32 mouse cellular contexts compared by ENCODE assay signal in the genomic region with DNA sequence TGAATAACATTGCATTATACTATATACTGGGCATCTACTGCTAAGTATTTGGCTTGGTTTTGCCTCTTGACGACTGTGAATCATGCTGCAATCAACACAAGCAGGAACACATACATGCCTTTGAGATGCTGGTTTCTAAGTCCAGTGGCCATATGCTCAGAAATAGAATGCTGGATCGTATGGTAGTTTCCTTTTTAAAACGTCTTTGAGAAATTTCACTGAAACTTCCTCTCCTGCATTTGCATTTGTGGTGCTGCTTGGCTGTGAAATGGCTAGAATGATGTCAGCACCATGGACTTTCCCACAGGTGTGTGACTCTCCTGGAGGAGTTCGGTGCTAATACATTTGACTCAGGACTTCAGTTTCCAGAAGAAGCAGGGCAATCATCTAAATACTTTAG. TPM values are rescaled to one million over a fixed set of nuclear protein-coding genes. Genes with fewer than 3 reads are reported as not detected.
"Had no signal": no experiment of that assay in that cellular context is flagged by ENCODE, and none has a peak within 500 bp of the region (broad histone marks: within the 10 kb centered on the region; RNA-seq: fewer than 3 reads in every experiment).

No protein-coding gene starts in this region.

- H3K27ac ChIP-seq: heart, embryonic 10.5 days; hindbrain, embryonic 10.5 days; hindbrain, embryonic 12.5 days; hindbrain, embryonic 14.5 days; intestine, embryonic 15.5 days; layer of hippocampus, adult 2 months; left cerebral cortex, adult 2 months; limb, embryonic 10.5 days; limb, embryonic 12.5 days; liver, embryonic 13.5 days; liver, embryonic 15.5 days had no signal

- H3K9ac ChIP-seq: heart, embryonic 13.5 days; heart, embryonic 15.5 days; hindbrain, embryonic 12.5 days; hindbrain, embryonic 14.5 days; intestine, embryonic 15.5 days; limb, embryonic 12.5 days; liver, embryonic 13.5 days; liver, embryonic 15.5 days had no signal

- H3K4me3 ChIP-seq: heart, embryonic 10.5 days; heart, embryonic 13.5 days; heart, embryonic 15.5 days; hindbrain, embryonic 10.5 days; hindbrain, embryonic 12.5 days; intestine, embryonic 15.5 days; layer of hippocampus, adult 2 months; left cerebral cortex, adult 2 months; limb, embryonic 10.5 days; limb, embryonic 12.5 days; liver, embryonic 13.5 days; liver, embryonic 15.5 days had no signal

- DNase-seq: gastrocnemius, postnatal 10 days; gastrocnemius, postnatal 25 days; heart, postnatal 4 days; kidney, adult 18-20 months; kidney, adult 8-10 months; kidney, postnatal 10 days; kidney, postnatal 25 days; kidney, postnatal 4 days; liver; liver, embryonic 13.5 days had no signal

- ATAC-seq: hindbrain, embryonic 16.5 days; inflammation-experienced regulatory T-cells, adult 6 months; intestine, embryonic 15.5 days; intestine, postnatal 0 days had no signal

- H3K4me1 ChIP-seq: hindbrain, embryonic 10.5 days; hindbrain, embryonic 12.5 days; intestine, embryonic 15.5 days; limb, embryonic 10.5 days; limb, embryonic 12.5 days; liver, embryonic 13.5 days; liver, embryonic 15.5 days had no signal

- H3K27me3 ChIP-seq: heart, embryonic 13.5 days; heart, embryonic 15.5 days; hindbrain, embryonic 12.5 days; intestine, embryonic 15.5 days; limb, embryonic 12.5 days; liver, embryonic 13.5 days; liver, embryonic 15.5 days had no signal

- H3K36me3 ChIP-seq: heart, embryonic 10.5 days; heart, embryonic 13.5 days; heart, embryonic 15.5 days; hindbrain, embryonic 10.5 days; hindbrain, embryonic 12.5 days; intestine, embryonic 15.5 days; limb, embryonic 10.5 days; limb, embryonic 12.5 days; liver, embryonic 13.5 days; liver, embryonic 15.5 days had no signal

- H3K4me2 ChIP-seq: heart, embryonic 13.5 days; heart, embryonic 15.5 days; hindbrain, embryonic 12.5 days; hindbrain, embryonic 14.5 days; intestine, embryonic 15.5 days; limb, embryonic 12.5 days; liver, embryonic 11.5 days; liver, embryonic 13.5 days; liver, embryonic 15.5 days had no signal

- H3K9me3 ChIP-seq: heart, embryonic 10.5 days; heart, embryonic 13.5 days; heart, embryonic 15.5 days; hindbrain, embryonic 10.5 days; hindbrain, embryonic 12.5 days; intestine, embryonic 15.5 days; limb, embryonic 10.5 days; limb, embryonic 12.5 days; liver, embryonic 13.5 days; liver, embryonic 15.5 days had no signal

RNA-seq across cellular contexts. Expression of a gene that starts 12.2 kb away (rescaled TPM):
- total RNA-seq: granulocyte monocyte progenitor cell, adult 5-6 weeks; layer of hippocampus, adult 2 months; layer of hippocampus, postnatal 10 days; layer of hippocampus, postnatal 25 days; left cerebral cortex, adult 2 months; left cerebral cortex, postnatal 14 days; left cerebral cortex, postnatal 36 days had no signal
- polyA plus RNA-seq: heart, embryonic 10.5 days; hindbrain, embryonic 10.5 days; hindbrain, embryonic 12.5 days; inflammation-experienced regulatory T-cells, adult 6 months; intestine, embryonic 15.5 days; intestine, postnatal 0 days; limb, embryonic 10.5 days; limb, embryonic 12.5 days; liver, embryonic 11.5 days; liver, embryonic 13.5 days had no signal

RNA-seq across cellular contexts. Expression of a gene that starts 25.2 kb away (rescaled TPM):
- total RNA-seq: granulocyte monocyte progenitor cell, adult 5-6 weeks had no signal
- polyA plus RNA-seq: inflammation-experienced regulatory T-cells, adult 6 months; intestine, embryonic 15.5 days; kidney, embryonic 14.5 days; limb, embryonic 10.5 days; liver, embryonic 11.5 days; liver, embryonic 13.5 days; liver, embryonic 15.5 days had no signal

RNA-seq across cellular contexts. Expression of a gene that starts 57.5 kb away (rescaled TPM):
- total RNA-seq: granulocyte monocyte progenitor cell, adult 5-6 weeks; layer of hippocampus, adult 2 months; layer of hippocampus, postnatal 10 days; layer of hippocampus, postnatal 25 days; left cerebral cortex, adult 2 months; left cerebral cortex, postnatal 14 days; left cerebral cortex, postnatal 36 days had no signal
- polyA plus RNA-seq: hindbrain, embryonic 10.5 days; hindbrain, embryonic 12.5 days; hindbrain, embryonic 14.5 days; hindbrain, embryonic 16.5 days; inflammation-experienced regulatory T-cells, adult 6 months; intestine, embryonic 15.5 days; intestine, postnatal 0 days; kidney, embryonic 14.5 days; limb, embryonic 12.5 days had no signal
